Mouse (Mus musculus) E14TG2a.4 (cell line): ENCODE data around the gene Cd300lf.

Experiments
- H3K27me3 ChIP-seq: 2 replicates; pipeline ENCODE4 v1.6.1; 2014; ENCODE audit warnings: low read length, control low read depth; ENCODE audit not compliant: insufficient read depth
- H3K36me3 ChIP-seq: 2 replicates; pipeline ENCODE4 v1.6.1; 2014; ENCODE audit warnings: low read length, control low read depth; ENCODE audit not compliant: insufficient read depth
- H3K4me1 ChIP-seq: replicated peaks from 2 replicates; pipeline ENCODE4 v1.6.1; 2014; ENCODE audit warnings: low read depth, low read length, control low read depth
- H3K4me3 ChIP-seq: replicated peaks from 2 replicates; pipeline ENCODE4 v1.5.1; 2014; ENCODE audit warnings: mild to moderate bottlenecking, low read length
- H3K9me3 ChIP-seq: 2 replicates; pipeline ENCODE4 v1.6.1; 2014; ENCODE audit warnings: low read length, control low read depth
- CTCF ChIP-seq: conservative IDR thresholded peaks from 2 replicates; pipeline ENCODE4 v1.5.1; 2014; ENCODE audit warnings: low read length
- NANOG ChIP-seq: IDR thresholded peaks from 2 replicates; pipeline ENCODE4 v1.6.1; 2014; ENCODE audit warnings: borderline replicate concordance, low read length, mixed read lengths
- POU5F1 ChIP-seq: IDR thresholded peaks from 2 replicates; pipeline ENCODE4 v1.6.1; 2014; ENCODE audit warnings: low read length, borderline replicate concordance

Cd300lf gene

DNA sequence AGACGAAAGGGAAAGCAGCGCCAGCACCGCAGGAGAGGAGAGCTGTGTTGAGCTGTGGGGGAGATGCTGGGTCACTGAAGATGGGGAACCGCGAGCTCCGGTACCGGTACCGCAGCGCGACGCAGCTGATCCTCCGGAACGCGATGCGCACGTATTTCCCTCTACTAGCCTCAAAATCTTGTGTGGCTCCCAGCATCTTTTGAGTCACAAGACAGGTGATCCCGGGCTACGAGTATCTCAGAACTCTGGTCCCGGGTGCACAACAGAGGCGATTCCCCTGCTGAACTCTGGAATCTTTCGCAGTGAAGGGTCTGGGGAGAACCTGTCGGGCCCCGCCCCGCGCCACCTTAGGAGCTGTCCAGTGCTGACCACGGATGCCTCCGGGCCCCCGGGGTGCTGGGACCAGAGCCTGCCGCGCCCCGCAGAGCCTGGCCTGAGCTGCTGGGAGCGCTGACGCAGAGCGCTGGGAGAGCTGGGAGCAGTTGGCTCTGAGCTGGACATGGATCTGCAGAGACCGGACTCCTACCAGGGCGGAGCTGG lies 42.4 kb downstream of the Cd300lf start, which contains the start of gene Rab37:
TSS of gene Rab37 (plus strand) at position 70 of the 540 bp plus-strand sequence.
- TF ChIP-seq NANOG (no peak), CTCF (no peak), POU5F1 (no peak)
- H3K4me3 ChIP-seq, result peak within 1 kb of the TSS; percentile 73
- H3K27me3 ChIP-seq, result peaks cover 37% of the 10 kb centered on the region
- no peaks in the 10 kb centered on the region; the same call in 1 of the 2 replicates for H3K36me3 ChIP-seq
- peaks cover 29% of the 10 kb centered on the region for H3K4me1 ChIP-seq
- peaks cover 9% of the 10 kb centered on the region; the same call in 1 of the 2 replicates for H3K9me3 ChIP-seq

DNA sequence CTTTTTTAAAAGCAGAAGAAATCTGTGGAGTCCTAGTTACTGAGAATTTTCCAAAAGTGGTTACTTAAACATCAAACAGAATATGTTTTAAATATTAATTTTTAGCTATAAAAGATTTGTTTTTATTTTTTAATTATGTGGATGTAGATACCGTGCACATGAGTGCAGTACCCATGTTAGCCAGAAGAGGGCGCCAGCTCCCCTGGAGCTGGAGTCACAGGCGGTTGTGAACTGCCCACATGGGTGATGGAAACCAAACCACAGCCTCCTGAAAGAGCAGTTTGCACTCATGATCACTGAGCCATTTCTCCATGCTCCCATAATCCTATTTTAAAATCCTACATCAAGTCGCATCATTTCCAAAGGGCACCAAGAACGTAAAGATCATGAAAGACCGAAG lies 43.9 kb downstream of the Cd300lf start:
- no peak overlapping the region for H3K4me3 ChIP-seq
- H3K4me1 ChIP-seq, result peaks cover 26% of the 10 kb centered on the region
- H3K27me3 ChIP-seq, result peaks cover 45% of the 10 kb centered on the region
- TF ChIP-seq POU5F1 (no peak), NANOG (no peak), CTCF (peak; percentile 99)
- H3K36me3 ChIP-seq, result no peaks in the 10 kb centered on the region
- H3K9me3 ChIP-seq, result peaks cover 9% of the 10 kb centered on the region; the same call in 1 of the 2 replicates

DNA sequence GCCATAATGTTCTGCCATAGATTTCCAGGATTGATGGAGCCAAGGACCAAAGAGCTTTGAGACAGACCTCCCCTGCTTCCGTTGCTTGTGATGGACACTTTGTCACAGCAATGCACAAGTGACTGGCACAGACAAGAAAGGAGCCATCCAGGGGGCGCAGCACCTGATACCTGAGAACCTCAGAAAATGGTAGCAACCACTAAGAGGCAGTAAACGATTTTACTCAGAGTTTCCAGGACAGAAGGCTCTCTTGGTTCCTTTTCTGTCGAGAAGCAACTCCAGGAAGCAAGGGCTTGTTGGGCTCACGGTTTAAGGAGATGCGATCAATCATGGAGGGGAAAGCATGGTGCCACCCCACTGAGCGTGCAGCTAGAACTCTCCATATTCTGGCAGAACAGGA lies 47.6 kb downstream of the Cd300lf start:
- Histone ChIP-seq H3K36me3 (no peaks in the 10 kb centered on the region), H3K4me3 (no peak overlapping the region)

DNA sequence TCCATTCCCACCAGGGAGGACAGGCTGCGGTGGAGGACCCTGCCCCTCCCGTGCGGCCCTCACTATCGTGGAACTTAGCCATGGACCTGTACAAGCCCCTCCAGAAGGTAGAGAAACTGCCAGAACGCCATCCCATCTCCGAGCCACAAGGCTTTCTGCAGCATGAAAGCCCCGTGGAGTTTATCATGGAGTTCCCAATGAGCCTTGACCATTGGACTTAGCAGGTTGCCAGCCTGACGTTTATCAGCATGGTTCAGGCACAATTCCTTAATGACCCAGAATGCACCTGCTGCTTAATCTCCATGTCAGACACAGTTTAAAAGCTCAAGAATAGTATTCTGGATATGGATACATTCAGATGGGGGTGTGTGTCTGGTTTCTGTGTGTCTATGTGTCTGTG lies 48.7 kb downstream of the Cd300lf start:
- no peak overlapping the region for H3K4me3 ChIP-seq
- TF ChIP-seq CTCF, result no peak
- TF ChIP-seq POU5F1, result no peak
- no peak for TF ChIP-seq NANOG
- peaks cover 25% of the 10 kb centered on the region for H3K4me1 ChIP-seq

More for the DNA sequence above, 47.6 kb downstream of the Cd300lf start:
- Histone ChIP-seq H3K27me3 (peaks cover 44% of the 10 kb centered on the region), H3K9me3 (peaks cover 3% of the 10 kb centered on the region; the same call in 1 of the 2 replicates), H3K4me1 (peaks cover 26% of the 10 kb centered on the region)
- no peak for TF ChIP-seq NANOG
- TF ChIP-seq CTCF, result no peak
- no peak for TF ChIP-seq POU5F1

DNA sequence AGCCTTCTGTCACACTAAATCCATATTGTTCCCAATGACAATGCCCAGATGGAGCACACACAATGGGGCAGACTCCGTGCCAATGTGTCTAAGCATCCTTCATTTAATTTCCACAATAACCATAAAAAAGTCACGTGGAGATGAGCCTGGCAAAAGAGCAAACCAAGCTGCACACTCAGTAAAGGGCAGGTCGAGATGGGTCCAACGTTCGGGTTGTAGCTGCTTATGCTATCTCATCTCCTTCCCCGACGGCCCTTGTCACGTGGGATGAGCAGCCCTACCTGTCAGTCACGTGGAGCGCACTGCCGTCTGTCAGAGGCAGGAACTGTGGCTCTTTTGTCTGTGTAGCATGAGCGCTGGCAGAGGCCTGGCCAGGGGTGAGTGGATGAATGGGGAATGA lies 49.2 kb downstream of the Cd300lf start:
- H3K36me3 ChIP-seq, result no peaks in the 10 kb centered on the region
- peaks cover 32% of the 10 kb centered on the region for H3K27me3 ChIP-seq
- H3K4me1 ChIP-seq, result peaks cover 25% of the 10 kb centered on the region
- no peak for TF ChIP-seq POU5F1
- TF ChIP-seq NANOG, result no peak
- TF ChIP-seq CTCF, result no peak
- H3K9me3 ChIP-seq, result no peaks in the 10 kb centered on the region
- no peak overlapping the region for H3K4me3 ChIP-seq

More for the DNA sequence above, 48.7 kb downstream of the Cd300lf start:
- Histone ChIP-seq H3K36me3 (no peaks in the 10 kb centered on the region), H3K9me3 (peaks cover 2% of the 10 kb centered on the region; the same call in 1 of the 2 replicates), H3K27me3 (peaks cover 33% of the 10 kb centered on the region)

DNA sequence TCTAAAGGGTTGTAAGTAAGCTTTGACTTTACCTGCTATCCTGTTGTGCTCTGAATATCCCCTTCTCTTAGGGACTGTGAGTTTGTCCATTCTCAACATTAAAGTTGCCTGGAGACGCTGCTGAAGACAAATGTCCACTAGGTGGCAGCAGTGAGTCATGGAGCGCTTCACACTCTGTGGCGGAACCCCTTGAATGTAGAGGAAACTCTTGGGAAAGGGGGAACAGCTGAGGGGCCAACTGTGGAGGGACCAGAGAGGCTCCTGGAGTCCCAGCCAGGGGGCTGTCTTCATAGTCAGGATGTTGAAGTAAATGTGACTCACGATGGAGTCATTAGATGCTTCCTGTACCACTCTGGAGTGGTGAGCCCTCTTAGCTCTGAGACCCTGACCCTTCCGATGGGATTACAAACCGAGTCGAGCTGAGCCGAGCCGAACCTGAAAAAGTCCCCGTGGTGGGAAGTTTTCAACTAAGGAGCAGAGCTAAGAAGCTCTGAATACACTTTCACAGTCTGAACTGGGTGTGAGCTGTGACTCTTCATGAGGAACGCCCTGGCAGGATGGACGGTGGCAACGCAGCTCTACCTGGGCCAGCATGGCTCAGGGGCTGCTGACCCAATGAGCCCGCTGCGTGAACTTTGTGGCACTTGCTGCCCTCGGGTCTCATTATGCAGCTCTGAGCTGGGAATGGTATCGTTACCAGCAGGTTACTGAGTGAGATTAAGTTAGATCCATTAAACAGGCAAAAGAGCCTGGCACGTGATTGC lies 50.2 kb downstream of the Cd300lf start:
- Histone ChIP-seq H3K9me3 (no peaks in the 10 kb centered on the region), H3K4me1 (peaks cover 15% of the 10 kb centered on the region), H3K4me3 (no peak overlapping the region), H3K36me3 (no peaks in the 10 kb centered on the region), H3K27me3 (peaks cover 32% of the 10 kb centered on the region)
- TF ChIP-seq NANOG (no peak), CTCF (peak; percentile 98)

DNA sequence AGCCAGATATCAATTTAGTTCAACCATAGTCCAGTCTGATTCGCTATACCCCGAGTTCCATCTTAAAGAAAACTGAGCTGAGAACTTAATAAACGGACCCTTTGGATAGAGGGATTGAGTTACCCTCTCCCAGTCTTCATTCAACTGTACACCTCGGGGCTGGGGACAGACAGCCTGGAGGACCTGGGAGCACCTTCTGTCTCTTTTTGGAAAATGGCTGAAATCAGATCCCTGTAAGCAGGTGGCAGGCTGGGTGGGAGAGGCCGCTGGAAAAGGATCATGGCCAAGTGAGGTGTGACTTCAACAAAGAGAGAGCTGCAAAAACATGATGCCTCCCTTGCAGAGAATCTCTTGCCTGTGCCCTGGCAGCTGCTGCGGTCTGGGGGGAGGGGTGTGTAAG lies 51.6 kb downstream of the Cd300lf start:
- H3K9me3 ChIP-seq, result no peaks in the 10 kb centered on the region
- TF ChIP-seq POU5F1, result no peak
- TF ChIP-seq CTCF, result no peak
- no peaks in the 10 kb centered on the region for H3K36me3 ChIP-seq
- no peak overlapping the region for H3K4me3 ChIP-seq
- peaks cover 14% of the 10 kb centered on the region for H3K4me1 ChIP-seq
- H3K27me3 ChIP-seq, result peaks cover 29% of the 10 kb centered on the region

DNA sequence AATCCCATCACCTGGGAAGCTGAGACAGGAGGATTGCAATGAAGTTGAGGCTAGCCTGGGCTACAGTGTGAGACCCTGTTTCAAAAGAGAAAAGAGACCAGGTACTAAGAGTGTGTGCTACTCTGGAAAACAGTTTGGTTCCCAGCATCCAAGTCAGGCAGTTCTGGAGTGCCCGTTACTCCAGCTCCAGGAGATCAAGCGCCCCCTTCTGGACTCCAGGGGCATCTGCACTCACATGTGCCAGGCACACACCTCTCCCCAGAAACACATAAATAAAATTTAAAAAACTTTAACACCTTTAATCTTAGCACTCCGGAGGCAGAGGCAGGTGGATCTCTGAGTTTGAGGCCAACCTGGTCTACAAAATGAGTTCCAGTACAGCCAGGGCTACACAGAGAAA lies 52.4 kb downstream of the Cd300lf start:
- TF ChIP-seq CTCF, result peak; percentile 64
- no peak for TF ChIP-seq POU5F1
- TF ChIP-seq NANOG, result no peak
- H3K27me3 ChIP-seq, result peaks cover 23% of the 10 kb centered on the region

DNA sequence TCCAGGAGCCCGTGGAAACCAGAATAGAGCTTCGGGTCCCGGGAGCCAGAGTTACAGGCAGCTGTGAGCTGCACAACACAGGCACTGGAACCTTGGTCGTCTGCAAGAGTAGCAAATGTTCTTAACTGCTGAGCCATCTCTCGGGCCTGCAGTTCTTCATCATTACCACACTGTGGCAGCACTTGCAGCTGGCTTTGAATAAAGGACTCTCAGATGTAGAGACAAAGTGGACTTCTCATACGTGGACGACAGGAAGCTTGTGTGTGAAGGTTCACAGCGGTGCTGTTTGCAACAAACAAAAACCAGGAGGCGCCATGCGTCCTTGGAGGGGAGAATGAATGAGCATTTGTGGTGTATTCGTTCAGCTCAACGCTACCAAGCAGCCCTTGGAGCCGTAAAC lies 52.9 kb downstream of the Cd300lf start:
- Histone ChIP-seq H3K36me3 (no peaks in the 10 kb centered on the region), H3K4me1 (peaks cover 14% of the 10 kb centered on the region), H3K9me3 (no peaks in the 10 kb centered on the region), H3K27me3 (peaks cover 21% of the 10 kb centered on the region), H3K4me3 (no peak overlapping the region)
- TF ChIP-seq CTCF (peak; percentile 96), NANOG (no peak), POU5F1 (no peak)

More for the DNA sequence above, 52.4 kb downstream of the Cd300lf start:
- Histone ChIP-seq H3K4me3 (no peak overlapping the region), H3K36me3 (no peaks in the 10 kb centered on the region), H3K9me3 (no peaks in the 10 kb centered on the region), H3K4me1 (peaks cover 14% of the 10 kb centered on the region)
